Mouse (Mus musculus) megakaryocyte, adult 5-6 weeks (primary cell): ENCODE results near the gene Slc9a6. TPM values are rescaled to one million over a fixed set of nuclear protein-coding genes. Genes with fewer than 3 reads are reported as not detected.

ENCODE experiments used
- ATAC-seq: 2 replicates; pipeline ENCODE4 v1.8.0; 2016; ENCODE audit warnings: mild to moderate bottlenecking, inconsistent platforms; ENCODE audit not compliant: poor library complexity, severe bottlenecking
- total RNA-seq, 2 experiments: library from RNA; stranded (forward) in 1 of 2; stranded (reverse) in 1 of 2; fragments of 153-499, 151-499 nt in 1 of 2; fragments of 221-1000, 200-1000 nt in 1 of 2; gene quantifications; 2 replicates each; pipeline versions ENCODE4 v1.2.3 to v1.2.4; 2015 to 2017

Gene Slc9a6
- total RNA-seq (2015), result 12.5 and 20.3 TPM in 2 replicates
- total RNA-seq (2017), result 12.6 and 20.2 TPM in 2 replicates

GRCm38 (mm10) chrX:56609623-56610317 lies at the start of gene Slc9a6:
TSS of gene Slc9a6 (plus strand) at chrX:56609757.
- ATAC-seq, result peak; percentile 99

GRCm38 (mm10) chrX:56572465-56572864 lies 37.1 kb upstream of the Slc9a6 start:
- ATAC-seq, result peak; percentile 56; the same call in 1 of the 2 replicates

GRCm38 (mm10) chrX:56578200-56578599 lies 31.4 kb upstream of the Slc9a6 start:
- no peak for ATAC-seq

DNA sequence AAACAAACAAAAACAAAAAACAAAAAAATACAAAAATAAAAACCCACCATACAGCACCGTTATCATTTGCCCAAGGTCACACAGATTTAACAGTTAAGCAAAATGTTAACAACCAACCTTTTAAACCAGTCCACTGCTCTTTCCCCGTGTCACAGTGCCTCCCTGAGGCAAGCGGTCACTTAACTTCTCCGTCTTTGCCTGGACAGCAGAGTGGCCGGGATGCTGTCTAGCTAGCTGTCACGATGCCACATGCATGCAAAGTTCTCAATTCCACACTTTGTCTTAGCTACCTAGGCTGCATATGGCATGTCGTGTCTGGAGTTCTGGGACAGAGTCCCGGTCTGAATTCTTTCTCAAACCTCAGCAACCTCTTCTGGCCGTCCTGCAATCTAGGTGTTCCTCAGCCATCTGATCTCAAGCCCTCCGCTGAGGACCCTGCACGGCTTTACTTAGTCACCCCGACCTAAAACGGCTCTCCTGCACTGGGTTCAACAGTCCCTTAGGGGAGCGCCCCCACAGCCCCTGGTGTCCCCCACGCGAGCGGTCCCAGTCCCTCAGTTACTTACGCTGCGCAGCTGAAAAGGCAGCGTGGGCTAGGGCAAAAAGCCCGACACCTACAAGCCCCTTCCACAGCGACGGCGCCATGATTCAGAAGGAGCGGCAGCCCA lies 12.2 kb upstream of the Slc9a6 start:
- peak; percentile 36; the same call in 1 of the 2 replicates for ATAC-seq

DNA sequence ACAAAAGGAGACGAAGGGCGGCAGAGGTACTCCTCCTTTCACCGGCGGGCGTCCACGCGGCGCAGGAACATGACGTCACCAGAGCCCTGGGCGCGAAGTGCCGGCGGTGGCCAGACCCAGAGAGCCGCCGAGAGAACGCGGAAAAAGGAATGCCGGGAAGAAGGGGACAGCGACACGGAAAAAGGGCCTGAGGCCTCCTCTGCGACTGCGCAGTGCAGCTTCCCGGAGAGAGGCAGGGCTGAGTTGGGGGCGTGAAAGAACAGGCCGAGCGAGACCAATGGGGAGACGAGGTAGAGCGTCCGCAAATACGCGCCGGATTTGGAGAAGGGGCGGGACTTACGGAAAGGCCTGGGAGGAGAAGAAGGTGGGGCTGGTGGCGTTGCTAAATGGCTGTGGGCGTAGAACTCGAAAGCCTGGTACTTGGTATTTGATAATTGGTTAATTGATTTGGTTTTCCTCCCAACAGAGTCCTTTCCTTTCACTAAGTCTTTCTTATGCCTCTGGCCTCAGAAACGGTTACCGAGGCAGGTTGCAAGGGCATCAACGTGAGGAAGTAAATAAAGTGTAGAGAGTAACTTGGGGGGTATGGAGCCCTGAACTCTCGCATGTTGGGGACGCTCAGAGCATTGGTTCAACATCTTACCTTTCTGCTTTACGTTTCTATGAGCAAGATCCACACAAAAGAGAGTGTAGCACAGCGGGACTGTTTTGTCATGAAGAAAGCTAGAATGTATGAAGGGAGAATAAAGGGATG lies 11.5 kb upstream of the Slc9a6 start, which contains the start of gene Mmgt1:
TSS of gene Mmgt1 (minus strand) at position 183 of the 754 bp plus-strand sequence.
- ATAC-seq, result peak; percentile 98

- no peak for ATAC-seq
Observed at GRCm38 (mm10) chrX:56606536-56606935, 3.0 kb upstream of the Slc9a6 start.

GRCm38 (mm10) chrX:56607032-56607710 lies 2.4 kb upstream of the Slc9a6 start:
- 0 out of 2 replicates have a peak, but pooled peaks have one; percentile 23 for ATAC-seq

GRCm38 (mm10) chrX:56609285-56609622 lies 303 bp upstream of the Slc9a6 start:
- peak; percentile 20 for ATAC-seq

GRCm38 (mm10) chrX:56610318-56610694 lies 749 bp downstream of the Slc9a6 start:
- no peak for ATAC-seq

GRCm38 (mm10) chrX:56615236-56615635 lies 5.7 kb downstream of the Slc9a6 start:
- ATAC-seq, result no peak

DNA sequence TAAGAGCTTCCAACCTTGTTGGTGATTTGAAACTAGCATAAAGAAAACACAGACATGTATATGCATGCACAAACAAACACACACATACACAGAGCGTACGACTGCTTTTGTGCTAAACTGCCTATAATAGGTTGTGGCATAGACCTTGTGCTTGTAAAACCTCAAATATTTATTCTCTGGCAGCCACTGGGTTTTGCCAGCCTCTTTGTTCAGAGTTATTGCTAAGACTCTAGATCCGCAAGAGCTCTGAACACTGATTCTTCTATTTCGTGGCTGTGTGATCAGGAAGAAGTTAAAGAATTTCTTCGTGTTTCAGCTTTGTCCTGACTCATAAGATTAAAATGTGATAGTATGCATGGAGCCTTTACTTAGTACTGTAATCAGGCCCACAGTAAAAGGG lies 26.6 kb downstream of the Slc9a6 start:
- no peak for ATAC-seq

- no peak for ATAC-seq
Observed at GRCm38 (mm10) chrX:56640066-56640465, 30.5 kb downstream of the Slc9a6 start.

DNA sequence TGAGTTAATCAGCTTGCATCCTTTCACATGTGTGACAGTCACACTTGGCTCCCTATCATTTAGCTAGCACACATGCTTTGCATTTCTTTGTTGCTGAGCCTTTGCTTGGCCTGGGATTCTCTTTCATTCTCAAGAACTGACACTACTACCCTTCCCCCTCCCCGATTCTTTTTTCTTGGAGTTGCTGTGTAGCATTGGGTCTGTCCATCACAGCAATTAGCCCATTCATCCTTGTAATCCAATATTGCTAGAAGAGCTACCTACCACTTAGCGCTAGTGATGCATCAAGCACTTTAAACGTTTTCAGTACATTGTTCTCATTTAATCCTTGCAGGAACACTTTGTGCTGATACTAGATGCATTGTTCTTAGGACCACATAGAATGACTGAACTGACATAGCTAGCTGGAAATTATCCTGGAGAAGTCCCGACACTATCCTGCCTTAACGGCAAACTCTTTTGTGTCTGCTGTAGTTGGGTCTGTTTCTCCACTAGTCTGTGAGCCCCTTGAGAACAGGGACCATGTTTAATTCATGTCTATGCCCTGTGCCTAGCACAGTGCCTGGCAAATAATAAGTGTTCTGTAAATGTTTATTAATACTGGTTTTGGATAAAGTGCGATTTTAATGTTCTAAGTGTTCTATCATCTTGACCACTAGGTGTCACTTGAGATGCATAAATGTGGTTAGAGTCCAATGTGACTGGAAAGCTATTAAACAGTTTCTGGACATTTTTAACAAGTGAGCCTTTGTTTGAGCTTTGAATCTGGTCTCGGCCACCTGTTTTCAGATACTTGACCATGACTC lies 40.2 kb downstream of the Slc9a6 start:
- ATAC-seq, result no peak

- no peak for ATAC-seq
Observed at GRCm38 (mm10) chrX:56650355-56650652, 40.7 kb downstream of the Slc9a6 start.

DNA sequence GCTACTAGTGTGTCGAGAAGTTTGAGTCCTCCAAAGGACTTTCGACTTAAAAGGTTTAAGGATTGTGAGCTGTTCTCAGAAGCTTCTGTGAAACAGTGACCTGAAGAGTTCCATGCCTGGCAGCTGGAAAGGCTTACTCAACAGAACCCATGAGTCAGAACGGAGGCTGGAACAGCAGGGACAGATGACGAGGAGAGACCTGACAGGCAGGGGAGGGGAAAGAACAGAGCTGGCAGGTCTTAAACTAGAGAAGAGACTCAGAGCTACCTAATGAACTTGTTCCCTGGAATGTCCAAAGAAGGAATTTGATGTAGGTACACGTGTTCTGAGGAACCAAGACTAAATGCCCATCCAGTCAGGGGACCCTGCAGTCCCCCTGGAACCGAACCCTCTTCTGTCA lies 41.3 kb downstream of the Slc9a6 start:
- no peak for ATAC-seq

GRCm38 (mm10) chrX:56651738-56652137 lies 42.2 kb downstream of the Slc9a6 start:
- no peak for ATAC-seq

DNA sequence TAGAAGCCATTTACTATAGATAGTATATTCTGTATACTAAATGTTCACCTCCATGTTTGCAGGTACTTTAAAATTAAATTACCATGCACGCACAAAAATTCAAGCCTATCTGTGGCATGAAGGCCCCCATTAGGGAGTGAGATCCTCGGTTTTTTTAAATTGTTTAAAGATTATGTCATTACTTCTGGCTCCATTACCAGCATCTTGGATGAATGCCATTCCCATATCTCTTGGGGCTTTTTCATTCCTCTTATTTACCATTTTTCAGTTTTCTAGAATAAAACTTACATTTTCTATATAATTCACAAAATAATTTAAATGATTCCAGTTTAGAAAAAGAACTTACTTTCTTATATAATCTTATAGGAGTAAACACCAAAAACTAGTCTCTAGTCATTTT lies 46.1 kb downstream of the Slc9a6 start:
- no peak for ATAC-seq

DNA sequence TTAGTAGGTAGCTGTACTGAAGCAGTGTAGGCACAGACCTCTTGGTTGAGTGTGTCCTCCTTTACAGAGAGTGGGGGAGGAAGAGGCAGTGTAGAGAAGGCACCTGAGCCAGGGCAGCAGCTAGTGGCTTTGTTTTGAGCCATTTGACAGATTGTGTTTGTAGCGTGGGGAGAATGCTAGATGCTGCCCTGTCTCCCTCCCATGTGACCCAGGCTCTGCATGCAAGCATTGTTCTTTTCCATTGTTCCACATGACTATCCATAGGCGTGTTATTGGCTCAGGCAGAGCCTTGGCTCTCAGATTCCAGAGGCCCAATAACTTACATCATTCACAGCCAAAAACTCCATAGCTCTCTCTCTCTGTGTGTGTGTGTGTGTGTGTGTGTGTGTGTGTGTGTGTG lies 49.7 kb downstream of the Slc9a6 start:
- no peak for ATAC-seq

DNA sequence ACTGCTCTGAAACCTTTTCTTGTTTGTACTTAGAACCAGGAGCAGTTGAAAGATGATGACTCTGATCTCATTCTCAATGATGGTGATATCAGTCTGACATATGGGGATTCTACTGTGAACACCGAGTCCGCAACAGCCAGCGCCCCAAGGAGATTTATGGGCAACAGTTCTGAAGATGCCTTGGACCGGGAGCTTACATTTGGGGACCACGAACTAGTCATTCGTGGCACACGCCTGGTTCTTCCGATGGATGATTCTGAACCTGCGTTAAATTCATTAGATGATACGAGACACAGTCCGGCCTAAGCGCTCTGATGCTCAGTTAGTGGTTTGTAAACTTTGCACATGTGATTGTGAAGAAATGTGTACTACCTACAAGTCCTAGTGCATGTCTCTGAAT lies 51.6 kb downstream of the Slc9a6 start:
- no peak for ATAC-seq

DNA sequence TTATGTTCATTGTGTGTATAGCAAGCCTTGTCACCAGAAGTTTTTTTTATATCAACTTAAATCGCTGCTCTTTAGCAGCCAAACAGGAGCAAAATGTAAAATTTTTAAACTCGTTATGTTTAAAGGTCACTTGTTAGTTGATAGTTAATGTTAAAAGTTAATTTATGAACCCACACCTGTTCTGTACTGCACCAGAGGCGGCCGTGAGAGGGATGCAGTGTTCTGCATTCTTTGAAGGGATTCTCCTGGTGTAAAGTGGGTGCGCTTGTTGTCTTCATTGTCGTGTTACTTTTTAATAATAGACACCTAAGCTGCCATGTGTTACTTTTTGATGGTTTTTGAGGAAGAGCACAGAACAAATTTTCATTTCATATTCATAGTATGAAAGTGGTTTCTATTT lies 52.8 kb downstream of the Slc9a6 start:
- no peak for ATAC-seq
